Mouse (Mus musculus): ENCODE measurements around the gene Rhbdf1.

Rhbdf1 gene

DNA sequence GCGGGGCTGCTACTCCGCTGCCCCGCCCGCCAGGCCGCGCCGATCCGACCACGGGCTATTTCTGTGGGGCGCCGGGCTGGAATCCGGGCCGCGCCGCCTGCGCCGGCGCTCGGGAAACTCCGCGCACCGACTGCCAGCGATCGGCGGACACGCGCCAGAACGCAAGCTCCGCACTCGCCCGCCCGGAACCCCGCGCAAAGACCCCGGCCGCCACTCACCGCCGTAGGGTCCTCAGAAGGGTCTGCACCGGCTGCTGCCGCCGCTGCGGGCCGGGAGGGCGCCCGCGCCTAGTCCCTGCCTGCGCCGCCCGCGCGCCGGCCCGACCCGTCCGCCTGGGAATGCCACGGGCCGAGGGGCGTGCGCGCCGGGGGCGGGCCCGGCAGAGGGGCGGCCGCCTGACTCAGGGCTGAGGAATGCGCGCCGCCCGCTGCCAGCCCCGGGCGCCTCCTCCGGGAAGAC lies at the start of gene Rhbdf1:
TSS of gene Rhbdf1 (minus strand) at position 350 of the 459 bp plus-strand sequence.
- DNase-seq (ENCODE audit: low spot score) = peak; percentile 77

DNA sequence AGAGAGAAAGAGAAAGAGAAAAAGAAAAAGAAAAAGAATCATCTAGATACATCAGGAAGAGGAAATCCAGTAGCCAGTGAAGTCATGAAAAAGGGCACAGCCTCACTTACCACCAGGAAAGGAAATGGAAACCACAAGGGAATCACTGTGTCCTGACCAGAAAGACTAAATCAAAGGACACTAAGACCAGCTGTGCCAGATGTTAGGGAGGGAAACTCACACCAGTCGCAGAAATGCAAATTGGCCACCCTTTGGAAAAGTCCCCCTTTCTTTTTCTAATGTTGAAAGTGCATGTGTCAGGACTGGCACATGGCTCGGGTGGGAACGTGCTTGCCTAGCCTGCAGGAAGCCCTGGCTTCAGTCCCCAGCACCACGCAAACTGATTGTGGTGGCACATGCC lies 49.1 kb upstream of the Rhbdf1 start:
- DNase-seq (ENCODE audit: low spot score) = no peak

DNA sequence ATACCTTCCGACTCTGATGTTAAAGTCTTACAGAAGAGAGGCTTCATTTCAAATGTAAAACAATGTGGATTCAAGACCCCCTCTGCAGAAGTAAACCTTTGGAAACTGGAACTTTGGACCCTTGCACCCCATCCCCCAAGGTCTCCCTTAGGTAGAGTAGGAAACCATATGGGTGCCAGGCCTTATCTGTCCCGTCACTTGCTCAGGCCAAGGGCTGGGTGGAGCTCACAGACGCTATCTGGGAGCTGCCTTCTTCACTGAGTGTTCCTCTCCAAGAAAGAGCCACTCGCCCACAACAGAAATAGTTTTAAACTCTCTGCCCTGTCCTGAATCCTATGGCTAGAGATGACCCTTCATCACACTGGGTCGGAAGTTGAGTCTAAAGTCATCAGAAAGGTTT lies 46.9 kb upstream of the Rhbdf1 start:
- no peak for DNase-seq (ENCODE audit: low spot score)

DNA sequence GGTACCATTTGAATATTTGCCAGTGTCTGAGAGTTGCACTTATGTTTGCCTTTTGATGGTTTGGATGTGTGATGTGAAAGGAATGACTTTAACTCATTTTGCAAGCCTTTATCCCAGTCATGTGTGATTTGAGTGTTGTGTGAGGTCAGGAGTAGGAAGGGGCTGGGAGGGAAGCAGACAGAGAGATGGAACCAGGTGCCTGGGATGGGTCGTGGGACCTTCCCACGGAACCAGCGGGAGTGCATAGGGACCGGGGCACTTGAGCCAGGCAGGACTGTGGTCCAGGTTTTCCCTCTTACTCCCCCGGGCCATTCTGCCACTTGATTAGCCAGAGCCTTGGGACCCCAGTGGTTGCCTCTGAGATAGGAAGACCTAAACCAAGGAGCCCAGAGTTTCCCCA lies 45.9 kb upstream of the Rhbdf1 start:
- no peak for DNase-seq (ENCODE audit: low spot score)

GRCm38 (mm10) chr11:32267188-32267884 lies 45.2 kb upstream of the Rhbdf1 start, which contains the start of gene Nprl3:
Gene Nprl3, minus strand, starts transcription at chr11:32267707.
- peak; percentile 97 for DNase-seq (ENCODE audit: low spot score)

DNA sequence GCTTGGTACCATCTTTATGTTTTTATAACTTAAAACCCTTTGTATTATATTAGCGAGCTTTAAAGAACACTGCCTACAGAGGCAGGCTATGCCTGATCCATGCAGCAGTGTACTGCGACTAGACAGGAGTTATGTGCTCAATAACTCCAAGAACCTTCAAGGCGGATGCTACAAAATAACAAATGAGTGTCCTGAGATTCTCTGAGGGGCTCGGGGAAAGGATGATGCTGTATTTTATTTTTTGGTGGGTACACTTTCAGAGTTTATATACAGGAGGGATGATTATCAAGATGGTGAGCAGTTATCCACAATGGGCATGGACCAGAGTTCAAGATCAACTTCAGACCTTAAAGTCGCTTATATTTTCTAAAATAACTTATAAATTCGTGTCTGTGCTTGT lies 44.7 kb upstream of the Rhbdf1 start:
- no peak for DNase-seq (ENCODE audit: low spot score)

- no peak for DNase-seq (ENCODE audit: low spot score)
Observed at GRCm38 (mm10) chr11:32266194-32266593, 44.1 kb upstream of the Rhbdf1 start.

- DNase-seq (ENCODE audit: low spot score) = no peak
Observed at GRCm38 (mm10) chr11:32265117-32265738, 43.1 kb upstream of the Rhbdf1 start.

DNA sequence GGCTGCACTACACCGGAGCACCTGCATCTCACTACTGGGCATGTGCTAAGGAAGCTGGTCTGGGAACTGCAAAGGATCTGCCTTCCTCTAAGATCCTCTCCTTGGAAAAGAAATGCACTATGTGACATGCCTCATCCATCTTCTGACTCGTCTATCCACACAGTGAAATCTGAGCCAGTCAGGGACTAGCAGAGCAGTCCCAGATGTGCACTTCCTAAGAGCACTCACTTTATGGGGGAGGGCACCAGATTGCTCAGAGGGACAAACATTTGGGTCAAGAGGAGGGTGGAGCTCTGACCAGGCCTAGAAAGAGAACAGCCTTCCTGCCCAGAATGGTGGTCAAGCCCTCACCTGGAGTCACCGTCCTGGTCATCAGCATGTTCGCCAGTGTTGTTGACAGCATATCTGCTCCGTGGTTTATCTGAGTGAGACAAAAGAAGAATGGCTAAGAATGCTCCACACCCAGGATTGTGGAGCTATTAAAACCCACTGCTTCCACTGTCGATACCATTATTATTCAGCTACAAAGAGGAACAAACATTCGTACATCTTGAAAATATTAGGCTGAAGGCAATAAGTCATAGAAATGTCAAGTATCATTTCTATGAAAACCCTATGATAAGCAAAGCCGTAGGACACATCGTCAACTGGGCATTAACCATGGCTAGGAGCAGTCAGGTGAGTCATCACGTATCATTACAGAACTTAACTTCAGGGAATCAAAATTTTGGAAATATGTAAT lies 40.7 kb upstream of the Rhbdf1 start:
- no peak for DNase-seq (ENCODE audit: low spot score)

DNA sequence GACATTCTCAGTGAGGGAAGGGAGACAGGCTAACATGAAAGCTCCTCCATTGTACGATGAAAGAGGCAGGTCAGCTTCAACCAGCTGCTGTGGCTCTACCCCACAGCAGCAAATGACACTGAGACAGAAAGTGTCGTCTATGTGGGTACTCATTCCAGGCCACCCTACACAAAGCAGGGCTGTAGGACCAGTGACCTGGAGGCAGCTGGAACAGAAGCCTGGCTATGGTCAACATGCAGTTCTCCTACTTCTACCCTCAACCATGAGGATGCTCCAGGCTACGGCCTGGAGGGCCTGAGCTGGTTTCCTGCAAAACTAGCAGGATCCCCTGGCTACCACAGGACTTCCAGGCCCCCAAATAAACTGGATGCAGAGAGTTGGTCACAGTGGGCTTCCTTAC lies 34.5 kb upstream of the Rhbdf1 start:
- no peak for DNase-seq (ENCODE audit: low spot score)

GRCm38 (mm10) chr11:32256146-32256545 lies 34.0 kb upstream of the Rhbdf1 start:
- no peak for DNase-seq (ENCODE audit: low spot score)

DNA sequence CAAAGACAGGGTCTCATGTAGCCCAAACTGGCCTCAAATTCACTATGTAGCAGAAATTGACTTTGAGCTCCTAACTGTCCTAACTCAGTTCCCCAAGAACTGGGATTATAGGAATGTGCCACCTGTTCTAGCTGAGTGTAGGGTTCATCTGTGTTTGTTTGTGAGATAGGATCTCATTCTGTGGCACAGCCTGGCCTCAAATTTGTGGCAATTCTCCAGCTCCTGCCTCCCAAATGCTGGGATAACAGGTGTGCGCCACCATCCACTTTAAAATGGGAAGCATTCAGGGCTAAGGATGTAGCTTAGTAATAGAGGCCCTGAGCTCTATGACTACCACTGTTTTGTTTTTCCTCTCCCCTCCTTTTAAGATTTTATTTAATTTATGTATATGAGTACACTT lies 31.0 kb upstream of the Rhbdf1 start:
- DNase-seq (ENCODE audit: low spot score) = no peak

- no peak for DNase-seq (ENCODE audit: low spot score)
Observed at GRCm38 (mm10) chr11:32250880-32251763, 29.0 kb upstream of the Rhbdf1 start.

DNA sequence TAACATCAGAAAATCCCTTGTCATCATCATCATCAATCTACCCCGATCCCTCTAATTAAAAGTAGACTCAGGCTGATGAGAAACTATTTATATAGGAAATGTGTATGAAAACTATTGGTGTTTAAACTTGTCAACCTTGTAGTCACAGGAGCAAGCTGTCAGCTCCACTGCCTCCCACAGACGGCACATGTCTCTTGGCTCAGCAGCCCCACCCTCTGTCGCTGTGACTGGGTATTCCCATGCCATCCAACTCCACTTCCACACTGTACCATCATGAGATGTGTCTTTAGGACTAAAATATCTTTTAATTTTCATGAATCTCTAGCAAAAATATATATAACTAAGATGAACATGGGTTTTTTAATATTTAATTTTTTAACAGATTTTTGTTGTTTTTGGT lies 26.2 kb upstream of the Rhbdf1 start:
- no peak for DNase-seq (ENCODE audit: low spot score)

DNA sequence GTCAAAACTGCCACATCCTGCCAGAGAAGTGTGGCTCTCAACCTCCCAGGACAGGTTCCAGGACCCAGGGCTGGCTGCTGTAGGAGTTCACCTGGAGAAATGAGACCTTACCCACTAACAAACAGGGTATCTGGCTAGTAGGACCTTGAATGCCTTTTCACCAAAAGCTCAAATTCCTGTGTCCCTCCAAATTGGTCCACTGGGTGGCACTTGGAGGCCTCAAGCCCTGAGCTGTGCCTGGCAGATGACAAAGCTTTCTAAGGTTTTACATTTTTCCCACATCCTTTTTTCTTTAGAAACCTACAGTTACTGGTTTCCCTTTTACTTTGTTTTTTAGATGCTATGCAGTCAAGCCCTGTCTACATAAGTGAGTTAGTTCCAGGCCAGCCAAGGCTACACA lies 25.0 kb upstream of the Rhbdf1 start:
- DNase-seq (ENCODE audit: low spot score) = no peak

DNA sequence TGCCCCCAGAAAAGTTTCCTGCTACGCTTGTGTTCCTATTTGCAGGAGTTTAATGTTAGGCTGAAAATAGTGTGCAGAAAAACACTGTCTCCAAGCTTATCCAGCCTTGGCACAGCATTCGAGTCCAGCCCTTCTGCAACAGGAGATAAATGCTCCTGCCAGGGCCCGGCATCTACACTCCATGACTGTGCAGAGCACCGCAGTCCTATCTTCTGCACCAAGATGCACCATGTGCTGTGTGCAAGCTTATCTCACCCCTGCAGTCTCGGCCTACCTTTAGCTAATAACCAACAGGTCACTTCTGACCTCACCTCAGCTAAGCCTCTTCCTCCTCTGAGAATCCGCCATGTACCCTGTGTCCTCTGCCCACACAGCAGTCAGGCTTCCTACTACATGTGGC lies 23.5 kb upstream of the Rhbdf1 start:
- no peak for DNase-seq (ENCODE audit: low spot score)

GRCm38 (mm10) chr11:32244617-32245016 lies 22.5 kb upstream of the Rhbdf1 start:
- DNase-seq (ENCODE audit: low spot score) = no peak

- DNase-seq (ENCODE audit: low spot score) = no peak
Observed at GRCm38 (mm10) chr11:32244064-32244463, 22.0 kb upstream of the Rhbdf1 start.

- DNase-seq (ENCODE audit: low spot score) = no peak
Observed at GRCm38 (mm10) chr11:32243205-32243955, 21.3 kb upstream of the Rhbdf1 start.

DNA sequence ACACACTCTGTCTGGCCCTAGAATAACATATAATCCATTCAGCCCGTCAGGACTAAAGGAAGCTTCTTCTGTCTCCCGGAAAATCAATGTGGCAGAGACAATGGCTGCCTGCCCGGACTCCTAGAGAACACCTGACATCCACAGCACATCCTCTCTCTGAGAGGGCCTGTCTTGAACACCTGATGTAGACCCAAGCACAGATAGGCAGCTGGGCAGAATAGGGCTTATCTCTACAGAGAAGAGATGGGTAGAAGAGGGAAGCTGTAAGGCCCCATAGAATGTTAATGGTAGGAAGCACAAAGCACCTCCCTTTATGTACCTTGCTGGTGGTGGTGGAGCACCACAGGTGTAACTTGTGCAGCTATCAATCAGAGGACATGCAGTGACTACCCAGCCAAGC lies 20.1 kb upstream of the Rhbdf1 start:
- no peak for DNase-seq (ENCODE audit: low spot score)

GRCm38 (mm10) chr11:32241391-32241790 lies 19.3 kb upstream of the Rhbdf1 start:
- no peak for DNase-seq (ENCODE audit: low spot score)
